Mouse (Mus musculus): ENCODE results near the gene Gm10406.
"Not testable (repeated sequence)": the region's sequence is repeated elsewhere in the genome, so short reads cannot be mapped to it uniquely, and the experiment has no call there.

Gene Gm10406

GRCm38 (mm10) chr14:7026781-7027749 lies at the start of gene Gm10406:
Gene Gm10406 (minus strand): TSS chr14:7027449.
- DNase-seq (ENCODE audit: inconsistent ontology term), result peak; percentile 1

GRCm38 (mm10) chr14:7044870-7045269 lies 17.6 kb upstream of the Gm10406 start, which contains the start of gene Gm3685:
Gene Gm3685 (minus strand): TSS chr14:7044970.
- DNase-seq (ENCODE audit: inconsistent ontology term), result not testable (repeated sequence)

DNA sequence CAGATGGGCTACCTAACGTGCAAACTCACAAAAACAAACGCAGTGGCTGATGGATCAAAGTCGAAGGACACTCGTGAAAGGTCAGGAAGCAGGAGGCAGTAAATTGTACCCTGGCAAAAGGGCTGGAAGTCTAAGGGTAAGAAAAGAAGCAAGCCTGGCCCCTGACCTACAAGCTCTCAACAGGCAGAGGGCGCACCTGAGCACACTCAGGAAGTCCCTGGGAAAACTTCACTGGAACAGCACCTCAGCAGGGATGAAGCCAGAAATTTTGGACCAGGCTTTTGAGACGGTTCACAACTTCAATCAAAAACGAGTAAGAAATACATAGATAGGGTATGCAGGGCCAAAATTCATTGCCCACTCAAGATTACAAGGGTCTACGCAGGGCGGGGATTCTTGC lies 975 bp downstream of the Gm10406 start:
- DNase-seq (ENCODE audit: inconsistent ontology term), result not testable (repeated sequence)

- DNase-seq (ENCODE audit: inconsistent ontology term), result not testable (repeated sequence)
Measured at GRCm38 (mm10) chr14:6973718-6974117, 53.5 kb downstream of the Gm10406 start, which contains the start of gene Gm6356. Gene Gm6356 (minus strand): TSS chr14:6973818.

Data from Muller cell, postnatal 12 days (primary cell).